Mouse (Mus musculus) stomach, embryonic 15.5 days (tissue): ENCODE measurements around the gene Tspan18. TPM values are rescaled to one million over a fixed set of nuclear protein-coding genes. Genes with fewer than 3 reads are reported as not detected.

Experiments
- ATAC-seq: fragments of 200-750 bp; cut with Nextera tagmentation; 2 replicates; pipeline ENCODE4 v1.8.0; 2017; ENCODE audit warnings: low read depth, moderate number of reproducible peaks, moderate TSS enrichment; ENCODE audit not compliant: insufficient read depth, low FRiP score
- H3K27ac ChIP-seq: fragments of 300-500 bp; sonication (generic); 2 replicates; pipeline ENCODE4 v1.5.1; 2015; ENCODE audit warnings: mild to moderate bottlenecking, inconsistent platforms
- H3K27me3 ChIP-seq: fragments of 300-500 bp; sonication (generic); replicated peaks from 2 replicates; pipeline ENCODE4 v1.6.1; 2015; ENCODE audit warnings: inconsistent platforms
- H3K36me3 ChIP-seq: fragments of 300-500 bp; sonication (generic); 2 replicates; pipeline ENCODE4 v1.6.1; 2015; ENCODE audit warnings: inconsistent platforms
- H3K4me1 ChIP-seq: fragments of 300-500 bp; sonication (generic); 2 replicates; pipeline ENCODE4 v1.6.1; 2015; ENCODE audit warnings: inconsistent platforms
- H3K4me2 ChIP-seq: fragments of 300-500 bp; sonication (generic); 2 replicates; pipeline ENCODE4 v1.6.1; 2015; ENCODE audit warnings: mild to moderate bottlenecking, inconsistent platforms
- H3K4me3 ChIP-seq: fragments of 300-500 bp; sonication (generic); replicated peaks from 2 replicates; pipeline ENCODE4 v1.5.1; 2015; ENCODE audit warnings: inconsistent platforms
- H3K9ac ChIP-seq: fragments of 300-500 bp; sonication (generic); 2 replicates; pipeline ENCODE4 v1.6.1; 2015; ENCODE audit warnings: inconsistent platforms
- H3K9me3 ChIP-seq: fragments of 300-500 bp; sonication (generic); 2 replicates; pipeline ENCODE4 v1.6.1; 2016; ENCODE audit warnings: inconsistent platforms
- WGBS: fragments of 180-500 bp; shearing (Covaris S2); methylation state at CpG from one replicate; pipeline ENCODE4 v1.1.7; 2015; 5-methylcytosine and 5-hydroxymethylcytosine counted together
- polyA plus RNA-seq: library from polyadenylated mRNA; unstranded; fragments of >200 nt; fragmentation: Nextera tagmentation; extraction: Ambion mirVana; gene quantifications from 2 replicates; pipeline ENCODE4 v1.2.1, GENCODE M21; 2015

Gene Tspan18
- polyA plus RNA-seq, 1 experiment from 2014 or later = 20.0 TPM

- Histone ChIP-seq H3K4me3 (no peak overlapping the region), H3K27ac (no peak overlapping the region), H3K9ac (no peak overlapping the region), H3K27me3 (no peaks in the 10 kb centered on the region), H3K36me3 (no peaks in the 10 kb centered on the region), H3K9me3 (no peaks in the 10 kb centered on the region), H3K4me2 (no peak overlapping the region), H3K4me1 (no peaks in the 10 kb centered on the region)
- no peak for ATAC-seq
- 80% methylated on average over 6 of the region's 6 CpGs for WGBS
These were observed 26.0 kb upstream of the Tspan18 start for GRCm38 (mm10) chr2:93360310-93360709.

GRCm38 (mm10) chr2:93357391-93357790 is 23.1 kb upstream of the Tspan18 start:
- H3K4me2 ChIP-seq = no peak overlapping the region
- peak; percentile 61; the same call in 1 of the 2 replicates for ATAC-seq

GRCm38 (mm10) chr2:93355845-93356244 is 21.5 kb upstream of the Tspan18 start:
- H3K4me2 ChIP-seq = no peak overlapping the region
- H3K4me1 ChIP-seq = 0 out of 2 replicates have a peak, but pooled peaks cover 3% of the 10 kb centered on the region
- 50% methylated on average over 7 of the region's 7 CpGs for WGBS
- H3K9me3 ChIP-seq = no peaks in the 10 kb centered on the region
- no peaks in the 10 kb centered on the region for H3K27me3 ChIP-seq
- no peak overlapping the region for H3K4me3 ChIP-seq
- no peaks in the 10 kb centered on the region for H3K36me3 ChIP-seq
- no peak for ATAC-seq
- no peak overlapping the region for H3K27ac ChIP-seq
- H3K9ac ChIP-seq = no peak overlapping the region

More at GRCm38 (mm10) chr2:93357391-93357790, 23.1 kb upstream of the Tspan18 start:
- H3K9me3 ChIP-seq = no peaks in the 10 kb centered on the region
- WGBS = 41% methylated on average over 2 of the region's 2 CpGs
- H3K9ac ChIP-seq = no peak overlapping the region
- H3K36me3 ChIP-seq = no peaks in the 10 kb centered on the region
- 0 out of 2 replicates have a peak, but pooled peaks cover 3% of the 10 kb centered on the region for H3K4me1 ChIP-seq
- H3K27ac ChIP-seq = no peak overlapping the region
- H3K27me3 ChIP-seq = no peaks in the 10 kb centered on the region
- no peak overlapping the region for H3K4me3 ChIP-seq

GRCm38 (mm10) chr2:93354621-93355020 is 20.3 kb upstream of the Tspan18 start:
- H3K27me3 ChIP-seq = no peaks in the 10 kb centered on the region
- H3K4me1 ChIP-seq = 0 out of 2 replicates have a peak, but pooled peaks cover 3% of the 10 kb centered on the region
- H3K9me3 ChIP-seq = no peaks in the 10 kb centered on the region
- H3K9ac ChIP-seq = no peak overlapping the region
- H3K4me3 ChIP-seq = no peak overlapping the region
- 74% methylated on average over 1 of the region's 1 CpGs for WGBS
- H3K36me3 ChIP-seq = no peaks in the 10 kb centered on the region
- H3K27ac ChIP-seq = no peak overlapping the region
- H3K4me2 ChIP-seq = no peak overlapping the region
- no peak for ATAC-seq

- WGBS = 42% methylated on average over 4 of the region's 4 CpGs
- Histone ChIP-seq H3K4me3 (no peak overlapping the region), H3K4me2 (no peak overlapping the region), H3K27ac (peak overlapping the region; percentile 16; the same call in 1 of the 2 replicates), H3K27me3 (no peaks in the 10 kb centered on the region), H3K9ac (no peak overlapping the region), H3K4me1 (0 out of 2 replicates have a peak, but pooled peaks cover 3% of the 10 kb centered on the region), H3K9me3 (no peaks in the 10 kb centered on the region), H3K36me3 (no peaks in the 10 kb centered on the region)
- peak; percentile 83 for ATAC-seq
These were observed 19.4 kb upstream of the Tspan18 start for GRCm38 (mm10) chr2:93353725-93354124.

- Histone ChIP-seq H3K9ac (no peak overlapping the region), H3K4me3 (no peak overlapping the region), H3K4me1 (0 out of 2 replicates have a peak, but pooled peaks cover 3% of the 10 kb centered on the region), H3K4me2 (no peak overlapping the region), H3K36me3 (no peaks in the 10 kb centered on the region), H3K27me3 (no peaks in the 10 kb centered on the region), H3K9me3 (no peaks in the 10 kb centered on the region), H3K27ac (peak overlapping the region; percentile 16; the same call in 1 of the 2 replicates)
- no peak for ATAC-seq
- 76% methylated on average over 8 of the region's 8 CpGs for WGBS
These were observed 18.8 kb upstream of the Tspan18 start for GRCm38 (mm10) chr2:93352915-93353685.

GRCm38 (mm10) chr2:93351352-93351751 is 17.0 kb upstream of the Tspan18 start:
- Histone ChIP-seq H3K36me3 (no peaks in the 10 kb centered on the region), H3K4me2 (no peak overlapping the region), H3K4me3 (no peak overlapping the region), H3K27me3 (no peaks in the 10 kb centered on the region), H3K27ac (no peak overlapping the region), H3K9me3 (no peaks in the 10 kb centered on the region), H3K9ac (no peak overlapping the region), H3K4me1 (0 out of 2 replicates have a peak, but pooled peaks cover 3% of the 10 kb centered on the region)
- WGBS = 59% methylated on average over 7 of the region's 7 CpGs
- 0 out of 2 replicates have a peak, but pooled peaks have one; percentile 20 for ATAC-seq

GRCm38 (mm10) chr2:93347018-93347417 is 12.7 kb upstream of the Tspan18 start:
- no peak for ATAC-seq
- Histone ChIP-seq H3K4me1 (no peaks in the 10 kb centered on the region), H3K4me3 (no peak overlapping the region), H3K9me3 (no peaks in the 10 kb centered on the region), H3K4me2 (no peak overlapping the region), H3K27me3 (no peaks in the 10 kb centered on the region), H3K9ac (no peak overlapping the region), H3K36me3 (no peaks in the 10 kb centered on the region), H3K27ac (no peak overlapping the region)
- WGBS = 76% methylated on average over 5 of the region's 5 CpGs

- Histone ChIP-seq H3K27ac (no peak overlapping the region), H3K4me1 (no peaks in the 10 kb centered on the region), H3K4me2 (no peak overlapping the region), H3K4me3 (no peak overlapping the region), H3K27me3 (no peaks in the 10 kb centered on the region), H3K9me3 (no peaks in the 10 kb centered on the region), H3K36me3 (no peaks in the 10 kb centered on the region), H3K9ac (no peak overlapping the region)
- WGBS = 30% methylated on average over 6 of the region's 6 CpGs
- ATAC-seq = no peak
These were observed 12.3 kb upstream of the Tspan18 start for GRCm38 (mm10) chr2:93346609-93347008.

- H3K36me3 ChIP-seq = no peaks in the 10 kb centered on the region
- H3K27ac ChIP-seq = no peak overlapping the region
- H3K9ac ChIP-seq = no peak overlapping the region
- WGBS = 45% methylated on average over 5 of the region's 5 CpGs
- H3K4me3 ChIP-seq = no peak overlapping the region
- H3K4me2 ChIP-seq = no peak overlapping the region
- H3K27me3 ChIP-seq = no peaks in the 10 kb centered on the region
- no peak for ATAC-seq
- no peaks in the 10 kb centered on the region for H3K4me1 ChIP-seq
- H3K9me3 ChIP-seq = no peaks in the 10 kb centered on the region
These were observed 11.5 kb upstream of the Tspan18 start for GRCm38 (mm10) chr2:93345663-93346268.

- Histone ChIP-seq H3K4me1 (peaks cover 9% of the 10 kb centered on the region; the same call in 1 of the 2 replicates), H3K36me3 (no peaks in the 10 kb centered on the region), H3K9ac (no peak overlapping the region), H3K27me3 (no peaks in the 10 kb centered on the region; the same call in 1 of the 2 replicates), H3K4me3 (no peak overlapping the region), H3K9me3 (no peaks in the 10 kb centered on the region), H3K4me2 (no peak overlapping the region), H3K27ac (no peak overlapping the region)
- 47% methylated on average over 9 of the region's 9 CpGs for WGBS
- no peak for ATAC-seq
These were observed 5.2 kb upstream of the Tspan18 start for GRCm38 (mm10) chr2:93339373-93340106.
